Mouse (Mus musculus) liver, embryonic 13.5 days (tissue): ENCODE measurements around the gene Cherp. TPM values are rescaled to one million over a fixed set of nuclear protein-coding genes. Genes with fewer than 3 reads are reported as not detected.

Source experiments
- ATAC-seq: fragments of 200-750 bp; cut with Nextera tagmentation; 2 replicates; pipeline ENCODE4 v1.8.0; 2017; ENCODE audit warnings: low read depth, mild to moderate bottlenecking, moderate number of reproducible peaks, moderate library complexity
- DNase-seq: peaks from one replicate; pipeline ENCODE4 v3.0.0; 2022
- H3K27ac ChIP-seq: fragments of 300-500 bp; sonication (generic); 2 replicates; pipeline ENCODE4 v1.5.1; 2015; ENCODE audit warnings: moderate library complexity, mild to moderate bottlenecking, inconsistent platforms
- H3K27me3 ChIP-seq: fragments of 300-500 bp; sonication (generic); 2 replicates; pipeline ENCODE4 v1.6.1; 2015; ENCODE audit warnings: mild to moderate bottlenecking, inconsistent platforms
- H3K36me3 ChIP-seq: fragments of 300-500 bp; sonication (generic); 2 replicates; pipeline ENCODE4 v1.6.1; 2015; ENCODE audit warnings: mild to moderate bottlenecking, inconsistent platforms
- H3K4me1 ChIP-seq: fragments of 300-500 bp; sonication (generic); replicated peaks from 2 replicates; pipeline ENCODE4 v1.6.1; 2015; ENCODE audit warnings: inconsistent platforms
- H3K4me2 ChIP-seq: fragments of 300-500 bp; sonication (generic); 2 replicates; pipeline ENCODE4 v1.6.1; 2015; ENCODE audit warnings: inconsistent platforms, mild to moderate bottlenecking, moderate library complexity
- H3K4me3 ChIP-seq: fragments of 300-500 bp; sonication (generic); replicated peaks from 2 replicates; pipeline ENCODE4 v1.5.1; 2015; ENCODE audit warnings: mild to moderate bottlenecking, inconsistent platforms
- H3K9ac ChIP-seq: fragments of 300-500 bp; sonication (generic); 2 replicates; pipeline ENCODE4 v1.6.1; 2015; ENCODE audit warnings: mild to moderate bottlenecking, inconsistent platforms
- H3K9me3 ChIP-seq: fragments of 300-500 bp; sonication (generic); replicated peaks from 2 replicates; pipeline ENCODE4 v1.6.1; 2016; ENCODE audit warnings: inconsistent platforms
- WGBS: fragments of 180-500 bp; shearing (Covaris S2); methylation state at CpG from one replicate; pipeline ENCODE4 v1.1.7; 2015; ENCODE audit not compliant: insufficient replicate concordance; 5-methylcytosine and 5-hydroxymethylcytosine counted together
- polyA plus RNA-seq: library from polyadenylated mRNA; unstranded; fragments of >200 nt; fragmentation: Nextera tagmentation; extraction: Ambion mirVana; gene quantifications from 2 replicates; pipeline ENCODE4 v1.2.1, GENCODE M21; 2015

The Cherp gene
- polyA plus RNA-seq, 1 experiment from 2014 or later = 21.4 TPM

DNA sequence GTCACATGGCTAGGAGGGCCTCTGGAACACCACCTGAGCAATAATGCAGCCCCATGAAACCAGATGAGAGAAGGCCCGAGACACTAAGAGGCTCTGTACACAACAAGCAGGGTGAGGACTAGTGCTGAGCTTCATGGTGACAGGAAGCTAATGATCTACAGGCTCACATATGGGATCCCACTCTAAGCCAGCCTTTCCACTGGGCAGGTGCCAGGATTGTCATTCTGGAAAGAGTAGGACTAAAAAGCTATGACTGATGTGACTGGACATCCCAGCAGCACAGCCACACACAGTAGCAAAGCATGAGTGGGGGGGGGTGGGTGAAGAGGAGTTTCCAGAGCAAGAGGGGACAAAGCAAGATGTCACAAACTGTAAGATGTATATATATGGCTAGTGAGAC is 22.9 kb upstream of the Cherp start:
- Histone ChIP-seq H3K4me3 (no peak overlapping the region), H3K4me1 (peaks cover 67% of the 10 kb centered on the region)

GRCm38 (mm10) chr8:72496217-72496616 is 21.2 kb upstream of the Cherp start:
- Histone ChIP-seq H3K4me2 (no peak overlapping the region), H3K4me3 (no peak overlapping the region), H3K4me1 (peaks cover 70% of the 10 kb centered on the region)

More for the DNA sequence above, 22.9 kb upstream of the Cherp start:
- ATAC-seq (no peak), DNase-seq (no peak)
- no peak overlapping the region for H3K27ac ChIP-seq
- H3K9me3 ChIP-seq = no peaks in the 10 kb centered on the region
- WGBS = 73% methylated on average over 1 of the region's 1 CpGs
- H3K4me2 ChIP-seq = no peak overlapping the region
- no peak overlapping the region for H3K9ac ChIP-seq
- H3K27me3 ChIP-seq = no peaks in the 10 kb centered on the region
- peaks cover 50% of the 10 kb centered on the region for H3K36me3 ChIP-seq

GRCm38 (mm10) chr8:72495411-72496111 is 20.5 kb upstream of the Cherp start:
- Histone ChIP-seq H3K36me3 (peaks cover 44% of the 10 kb centered on the region), H3K27ac (no peak overlapping the region), H3K9me3 (no peaks in the 10 kb centered on the region), H3K27me3 (no peaks in the 10 kb centered on the region), H3K4me1 (peaks cover 76% of the 10 kb centered on the region), H3K4me3 (no peak overlapping the region), H3K9ac (no peak overlapping the region), H3K4me2 (no peak overlapping the region)
- DNase-seq (no peak), ATAC-seq (no peak)
- WGBS = 86% methylated on average over 23 of the region's 23 CpGs

More at GRCm38 (mm10) chr8:72496217-72496616, 21.2 kb upstream of the Cherp start:
- DNase-seq (no peak), ATAC-seq (no peak)
- Histone ChIP-seq H3K27me3 (no peaks in the 10 kb centered on the region), H3K9ac (no peak overlapping the region), H3K36me3 (peaks cover 44% of the 10 kb centered on the region), H3K9me3 (no peaks in the 10 kb centered on the region), H3K27ac (no peak overlapping the region)
- WGBS = 90% methylated on average over 19 of the region's 19 CpGs

DNA sequence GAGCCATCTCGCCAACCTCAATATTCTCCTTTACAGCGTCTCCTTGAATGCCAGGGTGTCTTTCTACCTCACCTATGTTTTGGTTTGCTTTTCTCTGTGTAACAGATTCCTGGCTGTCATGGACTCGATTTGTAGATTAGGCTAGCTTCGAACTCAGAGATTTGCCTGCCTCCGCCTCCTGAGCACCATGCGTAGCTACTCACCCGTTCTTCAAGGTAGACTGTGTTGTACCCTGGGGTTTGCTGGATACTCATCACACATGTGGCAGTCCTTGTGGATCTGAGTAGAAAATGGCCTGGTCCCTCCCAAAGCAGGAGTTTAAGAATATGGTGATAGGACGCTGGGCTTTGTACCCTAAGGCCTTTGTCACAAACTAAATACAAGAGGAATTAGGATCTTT is 18.4 kb upstream of the Cherp start:
- H3K9ac ChIP-seq = peak overlapping the region; percentile 74
- H3K36me3 ChIP-seq = peaks cover 50% of the 10 kb centered on the region
- no peak for ATAC-seq
- peak overlapping the region; percentile 98 for H3K4me3 ChIP-seq
- H3K9me3 ChIP-seq = no peaks in the 10 kb centered on the region
- H3K4me1 ChIP-seq = peaks cover 71% of the 10 kb centered on the region
- 11% methylated on average over 8 of the region's 8 CpGs for WGBS
- H3K27ac ChIP-seq = peak overlapping the region; percentile 72
- H3K4me2 ChIP-seq = peak overlapping the region; percentile 91
- no peaks in the 10 kb centered on the region for H3K27me3 ChIP-seq
- no peak for DNase-seq

- Histone ChIP-seq H3K27me3 (no peaks in the 10 kb centered on the region), H3K4me2 (peak overlapping the region; percentile 91), H3K36me3 (peaks cover 57% of the 10 kb centered on the region), H3K9me3 (no peaks in the 10 kb centered on the region), H3K27ac (peak overlapping the region; percentile 87), H3K4me1 (peaks cover 68% of the 10 kb centered on the region), H3K9ac (peak overlapping the region; percentile 94), H3K4me3 (peak overlapping the region; percentile 98)
- under 1% methylated on average over 52 of the region's 56 CpGs for WGBS
- ATAC-seq = peak; percentile 95
- DNase-seq = peak; percentile 98
These were observed 17.6 kb upstream of the Cherp start for GRCm38 (mm10) chr8:72492622-72493081.

DNA sequence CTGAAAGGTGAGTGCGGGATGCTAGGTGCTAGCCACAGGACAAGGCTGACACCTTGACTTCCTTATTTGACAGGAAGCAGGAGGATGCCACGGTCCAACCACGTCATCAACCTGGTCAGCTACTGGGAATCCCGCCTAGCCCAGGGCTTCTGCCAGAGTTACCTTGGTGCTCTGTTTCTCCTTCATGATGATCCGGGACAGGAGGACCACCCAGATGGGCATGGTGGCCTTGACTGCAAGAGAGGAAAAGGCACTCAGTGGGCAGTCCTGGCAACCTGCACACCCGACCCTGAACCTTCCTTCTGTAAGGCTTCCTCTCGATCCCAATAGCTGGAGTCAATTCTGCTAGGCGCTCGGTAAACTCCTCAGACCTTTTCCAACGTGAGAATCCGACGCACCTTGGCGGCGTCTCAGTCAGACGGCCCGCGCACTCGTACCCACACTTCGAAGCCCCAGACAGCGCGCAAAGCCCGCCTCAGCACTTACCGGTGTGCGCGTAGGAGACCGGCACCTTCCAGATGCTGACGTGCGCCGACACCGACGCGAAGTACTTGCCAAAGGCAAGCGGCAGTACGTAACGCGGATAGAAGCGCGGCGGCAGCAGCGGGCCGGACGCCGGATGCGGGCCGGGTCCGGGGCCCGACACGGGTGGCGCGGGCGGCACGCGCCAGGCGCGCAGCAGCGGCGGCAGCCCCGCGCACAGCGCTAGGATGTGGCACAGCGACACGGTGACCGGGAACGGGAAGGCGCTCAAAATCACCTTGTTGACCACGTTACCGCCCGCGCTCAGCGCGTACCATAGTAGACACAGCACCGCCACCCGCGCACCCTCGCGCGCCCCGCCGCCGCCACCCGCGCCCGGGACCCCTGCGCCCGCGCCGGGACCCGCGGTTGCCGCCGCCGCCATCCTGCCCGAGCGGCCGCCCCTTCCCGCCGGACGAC is 16.9 kb upstream of the Cherp start, which contains the start of gene Slc35e1:
Gene Slc35e1, minus strand, starts transcription at position 935 of the 942 bp plus-strand sequence.
- ATAC-seq (peak; percentile 32), DNase-seq (no peak)
- 1% methylated on average over 82 of the region's 98 CpGs for WGBS
- Histone ChIP-seq H3K36me3 (peaks cover 57% of the 10 kb centered on the region), H3K27me3 (no peaks in the 10 kb centered on the region), H3K27ac (peak within 1 kb of the TSS; percentile 87), H3K9ac (peak within 1 kb of the TSS; percentile 94), H3K4me3 (peak within 1 kb of the TSS; percentile 98), H3K4me2 (peak within 1 kb of the TSS; percentile 91), H3K9me3 (no peaks in the 10 kb centered on the region), H3K4me1 (peaks cover 65% of the 10 kb centered on the region)

- DNase-seq (no peak), ATAC-seq (no peak)
- H3K27me3 ChIP-seq = no peaks in the 10 kb centered on the region
- H3K36me3 ChIP-seq = peaks cover 57% of the 10 kb centered on the region
- WGBS = 71% methylated on average over 2 of the region's 2 CpGs
- H3K9me3 ChIP-seq = no peaks in the 10 kb centered on the region
- peak overlapping the region; percentile 94 for H3K9ac ChIP-seq
- H3K4me1 ChIP-seq = peaks cover 71% of the 10 kb centered on the region
- 0 out of 2 replicates have a peak overlapping the region, but pooled peaks have one; percentile 6 for H3K27ac ChIP-seq
- peak overlapping the region; percentile 98 for H3K4me3 ChIP-seq
- H3K4me2 ChIP-seq = peak overlapping the region; percentile 91
These were observed 16.0 kb upstream of the Cherp start for GRCm38 (mm10) chr8:72491017-72491416.

DNA sequence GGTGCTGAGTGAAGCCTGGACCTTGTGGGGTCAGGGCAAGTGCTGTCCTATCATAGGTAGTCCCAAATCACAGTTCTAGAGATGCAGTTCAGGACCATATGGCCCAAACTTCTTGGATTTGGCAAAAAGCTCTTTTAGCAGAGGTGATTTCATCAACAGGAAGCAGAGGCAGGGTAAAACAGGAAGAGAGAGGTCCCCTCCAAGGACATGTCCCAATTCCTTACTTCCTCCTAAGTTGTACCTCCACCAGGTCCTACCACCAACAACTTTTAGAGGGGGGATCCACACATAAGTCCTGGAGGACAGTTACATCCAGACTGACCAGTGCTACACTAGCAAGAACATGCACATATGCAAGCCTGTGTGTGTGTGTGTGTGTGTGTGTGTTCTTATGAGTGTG is 12.0 kb upstream of the Cherp start:
- Histone ChIP-seq H3K27me3 (no peaks in the 10 kb centered on the region), H3K36me3 (peaks cover 81% of the 10 kb centered on the region), H3K9ac (no peak overlapping the region; the same call in 1 of the 2 replicates), H3K4me2 (no peak overlapping the region), H3K9me3 (no peaks in the 10 kb centered on the region), H3K4me3 (no peak overlapping the region), H3K27ac (no peak overlapping the region), H3K4me1 (peaks cover 45% of the 10 kb centered on the region)
- DNase-seq (no peak), ATAC-seq (no peak)

DNA sequence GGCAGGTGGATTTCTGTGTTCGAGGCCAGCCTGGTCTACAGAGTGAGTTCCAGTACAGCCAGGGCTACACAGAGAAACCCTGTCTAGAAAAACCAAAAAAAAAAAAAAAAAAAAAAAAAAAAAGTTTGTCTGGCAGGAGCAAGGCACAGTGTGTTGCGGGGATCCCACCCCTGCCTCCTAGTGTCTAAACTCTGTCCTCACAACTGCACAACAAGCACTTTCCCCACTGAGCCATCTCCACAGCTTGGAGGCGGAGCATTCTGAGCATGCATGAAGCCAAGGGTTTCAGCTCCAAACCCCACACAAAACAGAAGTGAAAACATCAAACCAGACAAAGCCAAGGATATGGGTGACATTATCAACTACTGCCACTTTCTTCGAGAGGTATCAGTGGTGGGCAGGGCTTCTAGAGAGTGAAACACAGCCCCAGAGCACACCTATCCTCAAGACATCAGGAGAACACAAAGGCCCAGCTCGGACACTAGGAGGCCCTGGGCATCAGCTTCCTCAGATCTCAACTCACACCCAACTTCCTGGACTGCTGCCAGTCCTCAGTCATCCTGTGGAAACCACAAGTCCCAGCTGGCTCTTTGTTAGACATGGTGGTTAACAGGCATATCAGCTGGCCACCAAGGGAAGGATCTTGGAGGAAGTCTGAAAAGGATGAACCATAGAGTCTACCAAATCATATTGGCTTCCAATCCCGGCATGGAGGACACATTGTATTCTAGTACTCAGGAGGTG is 10.6 kb upstream of the Cherp start:
- H3K9me3 ChIP-seq = no peaks in the 10 kb centered on the region
- peak overlapping the region; percentile 23; the same call in 1 of the 2 replicates for H3K27ac ChIP-seq

GRCm38 (mm10) chr8:72470684-72471083 is 4.3 kb downstream of the Cherp start:
- Histone ChIP-seq H3K27ac (no peak overlapping the region), H3K4me2 (no peak overlapping the region), H3K4me3 (no peak overlapping the region), H3K4me1 (peaks cover 26% of the 10 kb centered on the region), H3K36me3 (peaks cover 80% of the 10 kb centered on the region), H3K9ac (no peak overlapping the region), H3K27me3 (no peaks in the 10 kb centered on the region), H3K9me3 (no peaks in the 10 kb centered on the region)
- WGBS = 90% methylated on average over 7 of the region's 7 CpGs
- no peak for ATAC-seq
- DNase-seq = no peak

More for the DNA sequence above, 10.6 kb upstream of the Cherp start:
- Histone ChIP-seq H3K9ac (no peak overlapping the region), H3K4me1 (peaks cover 31% of the 10 kb centered on the region), H3K27me3 (no peaks in the 10 kb centered on the region), H3K4me2 (no peak overlapping the region), H3K4me3 (no peak overlapping the region), H3K36me3 (peaks cover 92% of the 10 kb centered on the region)
- ATAC-seq = 0 out of 2 replicates have a peak, but pooled peaks have one; percentile 30
- WGBS = 47% methylated on average over 6 of the region's 6 CpGs
- DNase-seq = no peak
